Mouse (Mus musculus) ES-E14 (cell line): ENCODE measurements at regions not wholly inside any gene's neighbourhood (a gene's known extent, or its start where the extent isn't known, plus 50 kb on each side); places are given as distances from the start of the nearest gene placed in this dataset.

Experiments used
- DNase-seq: peaks from one replicate; pipeline ENCODE4 v3.0.0-alpha.2; 2013; ENCODE audit warnings: low read depth, low spot score
- H3K27ac ChIP-seq: 2 replicates; pipeline ENCODE4 v1.5.1; 2012; ENCODE audit warnings: low read depth, mild to moderate bottlenecking, low read length, moderate library complexity, mixed read lengths; ENCODE audit not compliant: poor library complexity, insufficient read depth, severe bottlenecking
- H3K36me3 ChIP-seq: 2 replicates; pipeline ENCODE4 v1.6.1; 2012; ENCODE audit warnings: mild to moderate bottlenecking, low read length, moderate library complexity, mixed read lengths; ENCODE audit not compliant: control insufficient read depth, poor library complexity, insufficient read depth, severe bottlenecking
- H3K4me1 ChIP-seq, 2 experiments: fragments of 150-350 bp in 1 of 2; sonication (generic) in 1 of 2; 2 replicates each; pipeline ENCODE4 v1.6.1; 2012; ENCODE audit warnings: low read length in 2 of 2, mild to moderate bottlenecking in 1 of 2, mixed read lengths in 1 of 2; ENCODE audit not compliant: control insufficient read depth in 2 of 2, insufficient read depth in 2 of 2, poor library complexity in 1 of 2
- H3K4me3 ChIP-seq, 2 experiments: fragments of 150-350 bp in 1 of 2; sonication (generic) in 1 of 2; 2 replicates each; pipeline ENCODE4 v1.5.1; 2012; ENCODE audit warnings: low read length in 2 of 2, low read depth in 1 of 2, mild to moderate bottlenecking in 1 of 2, mixed read lengths in 1 of 2; ENCODE audit not compliant: insufficient read depth in 1 of 2, poor library complexity in 1 of 2, severe bottlenecking in 1 of 2
- H3K9ac ChIP-seq: 2 replicates; pipeline ENCODE4 v1.6.1; 2012; ENCODE audit warnings: low read depth, mild to moderate bottlenecking, low read length, mixed read lengths; ENCODE audit not compliant: poor library complexity, insufficient read depth, severe bottlenecking
- H3K9me3 ChIP-seq: fragments of 150-350 bp; sonication (generic); 2 replicates; pipeline ENCODE4 v1.6.1; 2012; ENCODE audit warnings: low read depth, mild to moderate bottlenecking, low read length; ENCODE audit not compliant: control insufficient read depth, insufficient read depth
- CHD2 ChIP-seq: IDR thresholded peaks from 2 replicates; pipeline ENCODE4 v1.6.1; 2014; ENCODE audit warnings: mild to moderate bottlenecking, low read depth, low read length, inconsistent platforms
- HCFC1 ChIP-seq: IDR thresholded peaks from 2 replicates; pipeline ENCODE4 v1.6.1; 2012; ENCODE audit warnings: low read length, inconsistent platforms, borderline replicate concordance; ENCODE audit not compliant: insufficient read depth
- MAFK ChIP-seq: IDR thresholded peaks from 2 replicates; pipeline ENCODE4 v1.6.1; 2014; ENCODE audit warnings: mild to moderate bottlenecking, low read depth, low read length, inconsistent platforms; ENCODE audit not compliant: insufficient read depth
- ZC3H11A ChIP-seq: IDR thresholded peaks from 2 replicates; pipeline ENCODE4 v1.6.1; 2012; ENCODE audit warnings: low read depth, mild to moderate bottlenecking, inconsistent platforms, low read length, borderline replicate concordance
- ZNF384 ChIP-seq: IDR thresholded peaks from 2 replicates; pipeline ENCODE4 v1.6.1; 2012; ENCODE audit warnings: low read depth, low read length, inconsistent platforms
- in situ Hi-C, 2 experiments: fragments of 600-800 bp; cut with MboI; formaldehyde crosslinking; loops; one replicate each; pipeline ENCODE4 v1.15.1; 2025; ENCODE audit warnings: low sequenced_read_pairs in 2 of 2, inconsistent platforms in 1 of 2; ENCODE audit not compliant: unreplicated experiment in 2 of 2

DNA sequence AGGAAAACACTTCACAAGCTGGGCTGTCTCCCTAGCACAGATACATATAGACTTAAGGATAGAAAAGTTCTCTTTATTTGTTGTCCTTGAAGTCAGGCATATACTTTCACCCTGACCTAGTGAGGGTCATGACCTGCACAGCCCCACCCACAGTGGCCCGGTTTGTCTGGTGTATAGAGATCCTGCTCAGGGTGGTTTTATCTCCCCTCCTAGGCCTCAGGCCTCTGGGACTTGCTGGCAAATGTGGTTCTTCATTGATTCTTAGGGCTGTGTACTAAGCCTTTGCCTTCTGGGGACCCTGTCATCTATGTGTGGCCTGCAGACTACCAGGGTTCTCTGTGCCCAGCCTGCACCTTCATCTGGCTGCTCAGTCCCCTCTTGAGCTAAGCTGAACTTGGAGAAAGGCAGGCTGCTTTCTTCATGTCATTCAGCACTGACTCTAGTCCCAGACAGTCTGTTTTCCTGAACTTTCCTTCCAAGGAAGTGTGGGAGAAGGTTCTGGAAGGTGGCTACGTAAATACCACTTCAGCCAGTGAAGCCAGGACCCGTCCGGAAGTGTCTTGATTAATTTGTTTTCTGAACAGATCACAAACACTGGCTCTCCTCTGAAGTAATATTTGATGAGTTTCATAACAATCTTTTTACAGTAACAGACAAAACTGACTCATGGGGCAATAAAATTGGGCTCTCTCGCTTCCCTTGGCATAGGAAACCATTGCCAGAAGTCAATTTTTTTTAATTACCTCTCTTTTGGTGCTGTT, 135.0 kb upstream of the Dapk1 start:
- no peak overlapping the region for H3K27ac ChIP-seq
- TF ChIP-seq CHD2 (no peak), HCFC1 (no peak), ZNF384 (no peak), ZC3H11A (no peak), MAFK (no peak)
- no peaks in the 10 kb centered on the region for H3K36me3 ChIP-seq
- H3K9me3 ChIP-seq = no peaks in the 10 kb centered on the region
- H3K9ac ChIP-seq = no peak overlapping the region
- H3K4me1 ChIP-seq = no peaks in the 10 kb centered on the region
- no peak overlapping the region for H3K4me3 ChIP-seq
- no peak for DNase-seq
- in situ Hi-C loops = loop anchor here (10.0 to 25.0 kb wide), 2 partner anchors 579 to 592 kb away; no protein-coding TSS in a partner anchor

GRCm38 (mm10) chr13:60467821-60468579, 133.7 kb upstream of the Dapk1 start:
- H3K4me1 ChIP-seq = no peaks in the 10 kb centered on the region
- no peak for DNase-seq
- peak; percentile 93 for TF ChIP-seq ZC3H11A
- TF ChIP-seq ZNF384 = no peak
- no peak for TF ChIP-seq HCFC1

DNA sequence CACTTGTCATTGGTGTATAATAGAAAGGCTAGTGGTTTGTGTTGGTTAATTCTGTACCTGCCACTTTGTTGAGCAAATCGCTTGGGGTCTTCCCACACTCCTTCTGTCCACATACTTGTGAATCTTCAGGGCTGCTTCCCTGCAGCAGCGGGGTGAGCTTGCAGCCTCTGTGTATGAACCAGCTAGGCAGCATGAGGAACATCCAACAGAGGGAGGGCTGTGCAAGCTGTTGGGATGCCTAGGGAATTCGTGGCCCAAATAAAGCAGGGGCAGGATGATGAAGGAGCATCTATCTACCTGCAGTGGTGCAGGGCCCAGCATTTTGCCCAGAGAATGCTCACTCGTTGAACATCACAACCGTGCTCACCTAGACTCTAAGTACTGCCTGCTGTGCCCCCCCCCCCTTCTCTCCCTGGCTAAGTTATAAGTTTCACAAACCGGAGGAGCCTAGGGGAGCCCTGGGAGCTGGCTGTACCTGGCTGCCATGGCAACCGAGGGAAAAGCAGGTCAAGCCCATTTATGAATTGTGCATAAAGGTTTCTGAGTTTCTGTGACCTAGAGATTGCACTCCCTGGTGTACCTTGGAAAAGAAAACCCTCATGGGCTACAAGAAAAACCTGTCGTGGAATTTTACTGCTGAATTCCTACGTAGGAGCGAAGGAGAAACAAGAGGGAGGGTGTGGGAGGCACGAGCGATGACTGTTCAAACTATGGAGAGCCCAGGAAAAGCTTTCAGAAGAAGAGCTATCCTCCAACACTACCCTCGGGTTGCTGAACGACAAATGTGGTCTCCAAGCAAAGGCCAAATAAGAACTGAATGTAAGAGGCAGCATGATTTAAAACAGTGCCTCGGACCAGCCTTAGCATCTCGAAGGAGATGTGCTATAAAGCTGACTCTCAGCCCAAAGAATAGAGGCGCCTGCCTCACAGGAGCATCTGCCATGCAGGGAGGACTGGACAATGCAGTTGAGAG, 131.0 kb upstream of the Dapk1 start:
- in situ Hi-C loops = loop anchor here (10.0 to 25.0 kb wide), 2 partner anchors 344 to 583 kb away; no protein-coding TSS in a partner anchor
- DNase-seq = no peak
- H3K27ac ChIP-seq = no peak overlapping the region

More at GRCm38 (mm10) chr13:60467821-60468579, 133.7 kb upstream of the Dapk1 start:
- Histone ChIP-seq H3K9ac (no peak overlapping the region), H3K36me3 (no peaks in the 10 kb centered on the region), H3K4me3 (no peak overlapping the region), H3K9me3 (no peaks in the 10 kb centered on the region), H3K27ac (no peak overlapping the region)
- in situ Hi-C loops = loop anchor here (10.0 to 25.0 kb wide), 2 partner anchors 581 to 593 kb away; no protein-coding TSS in a partner anchor

GRCm38 (mm10) chr13:60471602-60472001, 130.1 kb upstream of the Dapk1 start:
- Histone ChIP-seq H3K36me3 (no peaks in the 10 kb centered on the region), H3K4me3 (no peak overlapping the region), H3K27ac (no peak overlapping the region), H3K9me3 (no peaks in the 10 kb centered on the region), H3K4me1 (no peaks in the 10 kb centered on the region), H3K9ac (no peak overlapping the region)
- in situ Hi-C loops = loop anchor here (10.0 to 25.0 kb wide), 2 partner anchors 343 to 584 kb away; no protein-coding TSS in a partner anchor
- no peak for DNase-seq
- TF ChIP-seq CHD2 (no peak), HCFC1 (no peak), ZNF384 (no peak), MAFK (no peak), ZC3H11A (no peak)

More for the DNA sequence above, 131.0 kb upstream of the Dapk1 start:
- no peak overlapping the region for H3K9ac ChIP-seq
- no peaks in the 10 kb centered on the region for H3K9me3 ChIP-seq
- no peaks in the 10 kb centered on the region for H3K36me3 ChIP-seq
- no peaks in the 10 kb centered on the region for H3K4me1 ChIP-seq
- TF ChIP-seq MAFK = no peak
- no peak for TF ChIP-seq ZNF384
- TF ChIP-seq CHD2 = no peak
- TF ChIP-seq HCFC1 = no peak
- no peak for TF ChIP-seq ZC3H11A
- H3K4me3 ChIP-seq = no peak overlapping the region
